Mouse (Mus musculus) kidney, adult 2 months (tissue): ENCODE results near the gene Ndnf.

ENCODE experiments used
- CTCF ChIP-seq: fragments of 200-500 bp; conservative IDR thresholded peaks from 2 replicates; pipeline ENCODE4 v1.5.1; 2011; ENCODE audit warnings: low read depth, mild to moderate bottlenecking, control low read depth, low read length, moderate library complexity, mixed read lengths; ENCODE audit not compliant: insufficient read depth, insufficient read length
- POLR2A ChIP-seq: fragments of 200-500 bp; IDR thresholded peaks from one replicate; pipeline ENCODE4 v1.6.1; 2011; ENCODE audit warnings: low read depth, low read length, control low read depth

GRCm38 (mm10) chr6:65693938-65694337 lies 22.5 kb downstream of the Ndnf start:
- no peak for TF ChIP-seq CTCF
- TF ChIP-seq POLR2A = no peak
